Mouse (Mus musculus) testis, adult 2 months (tissue): ENCODE measurements at regions not wholly inside any gene's neighbourhood (a gene's known extent, or its start where the extent isn't known, plus 50 kb on each side); places are given as distances from the start of the nearest gene placed in this dataset.

Experiments used
- H3K27ac ChIP-seq: fragments of 200-500 bp; 2 replicates; pipeline ENCODE4 v1.5.1; 2012; ENCODE audit warnings: low read depth, low read length; ENCODE audit not compliant: control insufficient read depth, insufficient read depth
- H3K27me3 ChIP-seq: fragments of 200-500 bp; 2 replicates; pipeline ENCODE4 v1.6.1; 2012; ENCODE audit warnings: mild to moderate bottlenecking, low read length, moderate library complexity; ENCODE audit not compliant: control insufficient read depth, insufficient read depth
- H3K36me3 ChIP-seq: fragments of 200-500 bp; 2 replicates; pipeline ENCODE4 v1.6.1; 2012; ENCODE audit warnings: mild to moderate bottlenecking, low read length; ENCODE audit not compliant: control insufficient read depth, insufficient read depth
- H3K4me1 ChIP-seq: fragments of 200-500 bp; 2 replicates; pipeline ENCODE4 v1.6.1; 2012; ENCODE audit warnings: low read length; ENCODE audit not compliant: control insufficient read depth, insufficient read depth
- H3K4me3 ChIP-seq: fragments of 200-500 bp; 2 replicates; pipeline ENCODE4 v1.5.1; 2012; ENCODE audit warnings: low read depth, mild to moderate bottlenecking, low read length, moderate library complexity, mixed read lengths; ENCODE audit not compliant: control insufficient read depth
- CTCF ChIP-seq: fragments of 200-500 bp; IDR thresholded peaks from 2 replicates; pipeline ENCODE4 v1.5.1; 2012; ENCODE audit warnings: low read depth, mild to moderate bottlenecking, inconsistent platforms, low read length, moderate library complexity; ENCODE audit not compliant: control insufficient read depth, insufficient read depth, insufficient replicate concordance
- POLR2A ChIP-seq: fragments of 200-500 bp; IDR thresholded peaks from 2 replicates; pipeline ENCODE4 v1.6.1; 2012; ENCODE audit warnings: low read depth, mild to moderate bottlenecking, inconsistent platforms, low read length, moderate library complexity; ENCODE audit not compliant: control insufficient read depth

- Histone ChIP-seq H3K4me3 (no peak overlapping the region), H3K27me3 (no peaks in the 10 kb centered on the region), H3K36me3 (no peaks in the 10 kb centered on the region), H3K4me1 (no peaks in the 10 kb centered on the region), H3K27ac (no peak overlapping the region)
- TF ChIP-seq CTCF = no peak
- TF ChIP-seq POLR2A = no peak
These were observed 167.5 kb upstream of the Id2 start for GRCm38 (mm10) chr12:25264408-25264807.

DNA sequence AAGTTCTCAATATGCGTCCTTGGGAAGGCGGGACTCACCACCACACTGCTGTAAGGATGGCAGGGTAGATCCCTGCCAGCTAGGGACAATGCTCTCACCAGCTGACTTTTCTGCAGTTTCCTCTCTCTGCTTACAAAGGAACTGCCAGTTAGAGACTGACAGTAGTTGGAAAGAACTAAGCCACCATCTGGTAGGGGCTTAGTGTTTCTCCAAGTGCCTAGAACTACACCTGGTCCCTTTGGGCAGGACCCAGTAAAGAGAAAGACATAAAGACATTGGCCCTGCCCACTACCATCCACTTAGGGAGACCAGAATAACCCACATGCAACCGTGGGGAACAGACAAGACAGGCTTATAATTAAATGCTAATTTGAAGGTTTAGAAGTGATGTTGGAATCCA is 165.5 kb upstream of the Id2 start:
- H3K27me3 ChIP-seq = no peaks in the 10 kb centered on the region
- no peak overlapping the region for H3K27ac ChIP-seq
- no peaks in the 10 kb centered on the region for H3K4me1 ChIP-seq
- TF ChIP-seq CTCF = no peak
- TF ChIP-seq POLR2A = no peak
- no peak overlapping the region for H3K4me3 ChIP-seq
- no peaks in the 10 kb centered on the region for H3K36me3 ChIP-seq

DNA sequence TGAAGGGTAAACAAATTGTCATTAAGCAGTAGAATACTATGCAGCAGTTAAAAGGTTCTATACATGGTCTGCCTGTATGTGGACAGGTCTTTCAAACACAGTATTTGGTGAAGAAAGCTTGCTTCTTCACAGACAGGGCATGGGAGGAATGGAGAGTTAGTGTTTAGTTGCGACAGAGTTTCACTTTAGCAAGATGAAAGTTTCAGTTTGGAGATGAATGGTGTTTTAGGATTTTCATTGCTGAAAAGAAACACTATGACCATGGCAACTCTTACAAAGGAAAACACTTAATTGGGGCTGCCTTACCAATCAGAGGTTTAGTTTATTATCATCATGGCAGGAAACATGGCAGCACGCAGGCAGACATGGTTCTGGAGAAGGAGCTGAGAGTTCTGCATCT is 162.2 kb upstream of the Id2 start:
- no peak overlapping the region for H3K27ac ChIP-seq
- H3K27me3 ChIP-seq = no peaks in the 10 kb centered on the region
- no peaks in the 10 kb centered on the region for H3K4me1 ChIP-seq

DNA sequence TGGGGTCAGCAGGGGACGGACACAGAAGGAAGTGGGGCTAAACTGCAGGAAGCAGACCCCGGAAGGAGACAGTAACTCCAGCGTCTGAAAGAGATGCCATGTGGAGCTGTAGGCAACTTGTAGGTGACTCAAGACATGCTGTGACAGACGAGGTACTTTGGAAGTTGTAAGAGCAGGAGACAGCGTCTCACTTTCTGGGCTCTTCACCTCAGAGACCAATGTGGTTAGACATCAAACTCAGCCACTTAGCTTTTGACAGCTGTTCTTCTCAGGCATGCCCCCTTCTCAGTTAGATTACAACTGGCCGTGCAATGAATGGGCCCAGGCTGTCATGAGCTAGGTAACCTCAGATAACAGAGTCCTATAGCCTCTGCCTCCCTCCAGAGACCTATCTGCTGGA is 159.3 kb upstream of the Id2 start:
- no peak overlapping the region for H3K27ac ChIP-seq
- H3K27me3 ChIP-seq = no peaks in the 10 kb centered on the region
- no peak for TF ChIP-seq POLR2A
- TF ChIP-seq CTCF = no peak
- H3K36me3 ChIP-seq = no peaks in the 10 kb centered on the region
- no peak overlapping the region for H3K4me3 ChIP-seq
- H3K4me1 ChIP-seq = no peaks in the 10 kb centered on the region

More for the DNA sequence above, 162.2 kb upstream of the Id2 start:
- Histone ChIP-seq H3K36me3 (no peaks in the 10 kb centered on the region), H3K4me3 (no peak overlapping the region)
- TF ChIP-seq POLR2A = no peak
- TF ChIP-seq CTCF = no peak

DNA sequence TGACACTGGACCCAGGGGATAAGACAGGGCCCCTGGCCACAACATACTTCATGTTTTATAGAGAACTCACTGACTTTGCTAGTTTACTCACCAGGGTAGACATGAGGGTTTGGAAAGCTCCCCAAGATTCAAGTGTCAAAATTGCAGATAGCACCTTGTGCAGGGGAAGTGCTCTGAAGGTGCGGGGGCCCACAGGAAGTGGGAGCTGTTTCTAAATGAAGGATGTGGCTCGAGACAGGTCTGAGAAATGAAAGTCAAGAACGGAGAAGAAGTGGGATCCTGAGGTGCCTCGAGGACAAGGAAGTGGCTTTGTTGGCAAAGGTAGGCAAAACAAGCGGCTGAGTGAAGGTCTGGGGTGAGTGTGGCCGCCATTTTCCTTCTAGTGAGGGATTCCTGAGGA is 157.8 kb upstream of the Id2 start:
- H3K36me3 ChIP-seq = no peaks in the 10 kb centered on the region
- TF ChIP-seq CTCF (no peak), POLR2A (no peak)
- H3K4me3 ChIP-seq = no peak overlapping the region
- H3K4me1 ChIP-seq = no peaks in the 10 kb centered on the region
- H3K27ac ChIP-seq = no peak overlapping the region
- H3K27me3 ChIP-seq = no peaks in the 10 kb centered on the region

GRCm38 (mm10) chr12:25252776-25253510 is 156.0 kb upstream of the Id2 start:
- no peak for TF ChIP-seq CTCF
- TF ChIP-seq POLR2A = no peak
- H3K27ac ChIP-seq = no peak overlapping the region
- H3K36me3 ChIP-seq = no peaks in the 10 kb centered on the region
- no peaks in the 10 kb centered on the region for H3K27me3 ChIP-seq
- no peak overlapping the region for H3K4me3 ChIP-seq
- H3K4me1 ChIP-seq = no peaks in the 10 kb centered on the region

GRCm38 (mm10) chr12:25251411-25252171 is 154.7 kb upstream of the Id2 start:
- Histone ChIP-seq H3K4me3 (no peak overlapping the region), H3K27me3 (no peaks in the 10 kb centered on the region), H3K27ac (no peak overlapping the region), H3K36me3 (no peaks in the 10 kb centered on the region), H3K4me1 (no peaks in the 10 kb centered on the region)
- TF ChIP-seq POLR2A (no peak), CTCF (no peak)
